Mouse (Mus musculus) myocyte (in vitro differentiated cells): ENCODE data around the gene Clec4a3. TPM values are rescaled to one million over a fixed set of nuclear protein-coding genes. Genes with fewer than 3 reads are reported as not detected.

ENCODE experiments used
- H3K27me3 ChIP-seq: one replicate; pipeline ENCODE4 v1.6.1; 2011; ENCODE audit not compliant: control insufficient read depth, insufficient read depth, insufficient read length
- H3K36me3 ChIP-seq: one replicate; pipeline ENCODE4 v1.6.1; 2011; ENCODE audit not compliant: control insufficient read depth, insufficient read depth
- H3K4me2 ChIP-seq: one replicate; pipeline ENCODE4 v1.6.1; 2011; ENCODE audit warnings: low read depth, control low read depth
- H3K4me3 ChIP-seq: one replicate; pipeline ENCODE4 v1.5.1; 2011; ENCODE audit warnings: mild to moderate bottlenecking, control low read depth, moderate library complexity
- H3K79me2 ChIP-seq: one replicate; pipeline ENCODE4 v1.6.1; 2011; ENCODE audit not compliant: control insufficient read depth, insufficient read depth
- H3ac ChIP-seq: one replicate; pipeline ENCODE4 v1.6.1; 2011; ENCODE audit not compliant: control insufficient read depth, insufficient read length
- CEBPB ChIP-seq: IDR thresholded peaks from 2 replicates; pipeline ENCODE4 v1.6.1; 2011; ENCODE audit warnings: mild to moderate bottlenecking, moderate library complexity; ENCODE audit not compliant: poor library complexity, insufficient read depth, severe bottlenecking
- E2F4 ChIP-seq: IDR thresholded peaks from one replicate; pipeline ENCODE4 v1.6.1; 2011; ENCODE audit warnings: mild to moderate bottlenecking, control low read depth, moderate library complexity; ENCODE audit not compliant: insufficient read depth
- MAX ChIP-seq: IDR thresholded peaks from one replicate; pipeline ENCODE4 v1.6.1; 2011; ENCODE audit warnings: low read depth, mild to moderate bottlenecking, control low read depth
- MYOD1 ChIP-seq, 3 experiments: IDR thresholded peaks; one replicate each; pipeline ENCODE4 v1.6.1; 2011; ENCODE audit warnings: control low read depth in 2 of 3, low read depth in 2 of 3, mild to moderate bottlenecking in 2 of 3, moderate library complexity in 1 of 3; ENCODE audit not compliant: insufficient read length in 2 of 3, control insufficient read depth in 1 of 3
- MYOG ChIP-seq, 3 experiments: IDR thresholded peaks; one replicate each; pipeline ENCODE4 v1.6.1; 2011; ENCODE audit warnings: control low read depth in 2 of 3, low read depth in 2 of 3, mild to moderate bottlenecking in 2 of 3; ENCODE audit not compliant: insufficient read length in 2 of 3, control insufficient read depth in 1 of 3, insufficient read depth in 1 of 3
- POLR2A ChIP-seq: IDR thresholded peaks from one replicate; pipeline ENCODE4 v1.6.1; 2011; ENCODE audit warnings: low read depth, mild to moderate bottlenecking, control low read depth, moderate library complexity; ENCODE audit not compliant: insufficient read length
- POLR2AphosphoS2 ChIP-seq: IDR thresholded peaks from one replicate; pipeline ENCODE4 v1.6.1; 2011; ENCODE audit warnings: low read depth, control low read depth; ENCODE audit not compliant: insufficient read length
- REST ChIP-seq: IDR thresholded peaks from one replicate; pipeline ENCODE4 v1.6.1; 2011; ENCODE audit warnings: mild to moderate bottlenecking, control low read depth, moderate library complexity; ENCODE audit not compliant: insufficient read depth, insufficient read length
- SRF ChIP-seq: IDR thresholded peaks from one replicate; pipeline ENCODE4 v1.6.1; 2011; ENCODE audit warnings: low read depth; ENCODE audit not compliant: control insufficient read depth, insufficient read length
- TCF12 ChIP-seq: IDR thresholded peaks from one replicate; pipeline ENCODE4 v1.6.1; 2011; ENCODE audit warnings: mild to moderate bottlenecking, control low read depth; ENCODE audit not compliant: poor library complexity, insufficient read depth, severe bottlenecking
- TCF3 ChIP-seq: IDR thresholded peaks from one replicate; pipeline ENCODE4 v1.6.1; 2011; ENCODE audit warnings: low read depth, control low read depth; ENCODE audit not compliant: insufficient read length
- USF1 ChIP-seq: IDR thresholded peaks from one replicate; pipeline ENCODE4 v1.6.1; 2011; ENCODE audit warnings: low read depth, mild to moderate bottlenecking, control low read depth, moderate library complexity
- polyA plus RNA-seq: library from polyadenylated mRNA; unstranded; fragments of >200 nt; fragmentation: generic; extraction: Trizol; gene quantifications from one replicate; pipeline ENCODE4 v1.2.1, GENCODE M21; 2012; ENCODE audit warnings: missing spikeins

Clec4a3 gene
- not detected for polyA plus RNA-seq

- no peak within 1 kb of the TSS for H3K4me3 ChIP-seq
- H3K36me3 ChIP-seq: no peaks in the 10 kb centered on the region
- H3K27me3 ChIP-seq: no peaks in the 10 kb centered on the region
- H3K79me2 ChIP-seq: no peaks in the 10 kb centered on the region
- no peak within 1 kb of the TSS for H3ac ChIP-seq
- TF ChIP-seq REST: no peak
- no peak for TF ChIP-seq SRF
- no peak for TF ChIP-seq E2F4
- TF ChIP-seq TCF3: no peak
- no peak for TF ChIP-seq MYOD1 (IDR thresholded peaks at IDR 0.05; ENCODE audit: control insufficient read depth in 1 of 3, insufficient read length in 2 of 3, low read depth in 2 of 3)
- no peak for TF ChIP-seq MYOG (IDR thresholded peaks at IDR 0.05; ENCODE audit: control insufficient read depth in 1 of 3, insufficient read depth in 1 of 3, insufficient read length in 2 of 3, low read depth in 2 of 3)
- no peak within 1 kb of the TSS for H3K4me2 ChIP-seq
Measured at GRCm38 (mm10) chr6:122952401-122952800, at the start of gene Clec4a3. Gene Clec4a3 (plus strand): TSS chr6:122952515.

GRCm38 (mm10) chr6:122919922-122920321 lies 32.4 kb upstream of the Clec4a3 start:
- H3K4me2 ChIP-seq: no peak overlapping the region
- no peaks in the 10 kb centered on the region for H3K79me2 ChIP-seq
- H3K4me3 ChIP-seq: no peak overlapping the region
- TF ChIP-seq MYOD1 (IDR thresholded peaks at IDR 0.05; ENCODE audit: control insufficient read depth in 1 of 3, insufficient read length in 2 of 3, low read depth in 2 of 3) (no peak), TCF3 (no peak), E2F4 (no peak), TCF12 (no peak), MYOG (IDR thresholded peaks at IDR 0.05; ENCODE audit: control insufficient read depth in 1 of 3, insufficient read depth in 1 of 3, insufficient read length in 2 of 3, low read depth in 2 of 3) (no peak), USF1 (no peak), POLR2AphosphoS2 (no peak), SRF (no peak), POLR2A (no peak), CEBPB (no peak)
- H3K27me3 ChIP-seq: no peaks in the 10 kb centered on the region
- H3ac ChIP-seq: no peak overlapping the region
- no peaks in the 10 kb centered on the region for H3K36me3 ChIP-seq

- Histone ChIP-seq H3ac (no peak within 1 kb of the TSS), H3K4me2 (no peak within 1 kb of the TSS), H3K27me3 (no peaks in the 10 kb centered on the region), H3K79me2 (no peaks in the 10 kb centered on the region), H3K36me3 (no peaks in the 10 kb centered on the region), H3K4me3 (no peak within 1 kb of the TSS)
- TF ChIP-seq CEBPB (no peak), SRF (no peak), E2F4 (no peak)
Measured at GRCm38 (mm10) chr6:122921451-122921850, 30.9 kb upstream of the Clec4a3 start, which contains the start of gene Clec4a1. Gene Clec4a1 (plus strand): TSS chr6:122921848.

- Histone ChIP-seq H3K4me3 (no peak overlapping the region), H3ac (no peak overlapping the region), H3K4me2 (no peak overlapping the region), H3K27me3 (no peaks in the 10 kb centered on the region), H3K36me3 (no peaks in the 10 kb centered on the region), H3K79me2 (no peaks in the 10 kb centered on the region)
- no peak for TF ChIP-seq TCF12
- TF ChIP-seq USF1: no peak
- no peak for TF ChIP-seq MAX
- no peak for TF ChIP-seq E2F4
- no peak for TF ChIP-seq MYOD1 (IDR thresholded peaks at IDR 0.05; ENCODE audit: control insufficient read depth in 1 of 3, insufficient read length in 2 of 3, low read depth in 2 of 3)
- no peak for TF ChIP-seq CEBPB
- no peak for TF ChIP-seq REST
- TF ChIP-seq POLR2AphosphoS2: no peak
- no peak for TF ChIP-seq TCF3
- TF ChIP-seq SRF: no peak
- TF ChIP-seq MYOG (IDR thresholded peaks at IDR 0.05; ENCODE audit: control insufficient read depth in 1 of 3, insufficient read depth in 1 of 3, insufficient read length in 2 of 3, low read depth in 2 of 3): no peak
- no peak for TF ChIP-seq POLR2A
Measured at GRCm38 (mm10) chr6:122934845-122935244, 17.5 kb upstream of the Clec4a3 start.

- Histone ChIP-seq H3K36me3 (no peaks in the 10 kb centered on the region), H3K4me2 (no peak overlapping the region), H3K27me3 (no peaks in the 10 kb centered on the region), H3ac (no peak overlapping the region), H3K4me3 (no peak overlapping the region), H3K79me2 (no peaks in the 10 kb centered on the region)
- TF ChIP-seq MYOG (IDR thresholded peaks at IDR 0.05; ENCODE audit: control insufficient read depth in 1 of 3, insufficient read depth in 1 of 3, insufficient read length in 2 of 3, low read depth in 2 of 3): no peak
- TF ChIP-seq E2F4: no peak
Measured at GRCm38 (mm10) chr6:122939618-122940017, 12.7 kb upstream of the Clec4a3 start.

GRCm38 (mm10) chr6:122946760-122947159 lies 5.6 kb upstream of the Clec4a3 start:
- no peak overlapping the region for H3K4me2 ChIP-seq

More at GRCm38 (mm10) chr6:122946760-122947159, 5.6 kb upstream of the Clec4a3 start:
- no peak for TF ChIP-seq MYOD1 (IDR thresholded peaks at IDR 0.05; ENCODE audit: control insufficient read depth in 1 of 3, insufficient read length in 2 of 3, low read depth in 2 of 3)
- no peak for TF ChIP-seq SRF
- no peak for TF ChIP-seq POLR2A
- TF ChIP-seq E2F4: no peak
- no peak for TF ChIP-seq MAX
- no peak for TF ChIP-seq TCF12
- TF ChIP-seq MYOG (IDR thresholded peaks at IDR 0.05; ENCODE audit: control insufficient read depth in 1 of 3, insufficient read depth in 1 of 3, insufficient read length in 2 of 3, low read depth in 2 of 3): no peak
- TF ChIP-seq POLR2AphosphoS2: no peak
- TF ChIP-seq TCF3: no peak
- no peak for TF ChIP-seq USF1
- no peak for TF ChIP-seq REST
- no peak for TF ChIP-seq CEBPB
- no peak overlapping the region for H3ac ChIP-seq
- H3K4me3 ChIP-seq: no peak overlapping the region
- no peaks in the 10 kb centered on the region for H3K79me2 ChIP-seq
- H3K36me3 ChIP-seq: no peaks in the 10 kb centered on the region
- no peaks in the 10 kb centered on the region for H3K27me3 ChIP-seq
